Mouse (Mus musculus) retina, postnatal 7 days (tissue): ENCODE results near the gene Snph.
"Not testable (repeated sequence)": the region's sequence is repeated elsewhere in the genome, so short reads cannot be mapped to it uniquely, and the experiment has no call there.

Experiments used
- DNase-seq: peaks from one replicate; pipeline ENCODE4 v3.0.0-alpha.2; 2012; ENCODE audit warnings: low read depth, low spot score

Snph gene

DNA sequence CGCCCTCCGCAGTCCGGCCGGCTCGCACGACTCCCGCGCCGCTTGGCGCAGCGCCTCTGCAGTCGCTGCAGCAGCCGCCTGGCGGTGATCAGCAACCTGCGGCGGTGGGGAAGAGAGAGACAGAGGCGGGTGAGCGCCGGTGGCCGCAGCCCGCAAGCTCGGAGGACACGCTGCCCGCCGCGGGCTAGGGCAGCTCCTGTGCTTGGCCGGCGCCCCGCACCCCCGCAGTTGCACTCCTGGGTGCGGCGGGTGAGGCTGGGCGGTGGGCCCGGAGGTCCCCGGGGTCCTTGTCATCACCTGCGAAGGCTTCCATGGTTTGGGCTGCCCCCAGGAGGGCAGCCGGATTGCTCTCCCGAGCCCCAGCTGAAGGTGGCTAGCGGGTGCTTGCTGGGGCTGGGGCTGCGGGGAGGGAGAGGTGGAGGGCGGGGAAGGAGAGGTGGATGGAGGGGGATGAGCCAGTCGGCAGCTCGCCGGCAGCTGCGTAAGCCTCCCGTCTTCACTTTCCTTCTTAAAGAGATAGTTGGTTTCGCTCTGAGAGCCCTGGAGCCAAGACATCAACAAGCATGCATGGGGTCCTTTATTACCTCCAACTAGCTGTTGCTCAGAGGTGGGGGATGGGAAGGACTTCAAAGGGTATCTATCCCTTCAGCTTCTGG is at the start of gene Snph:
Snph (minus strand) TSS at position 435 of the 656 bp plus-strand sequence.
- peak; percentile 38 for DNase-seq

DNA sequence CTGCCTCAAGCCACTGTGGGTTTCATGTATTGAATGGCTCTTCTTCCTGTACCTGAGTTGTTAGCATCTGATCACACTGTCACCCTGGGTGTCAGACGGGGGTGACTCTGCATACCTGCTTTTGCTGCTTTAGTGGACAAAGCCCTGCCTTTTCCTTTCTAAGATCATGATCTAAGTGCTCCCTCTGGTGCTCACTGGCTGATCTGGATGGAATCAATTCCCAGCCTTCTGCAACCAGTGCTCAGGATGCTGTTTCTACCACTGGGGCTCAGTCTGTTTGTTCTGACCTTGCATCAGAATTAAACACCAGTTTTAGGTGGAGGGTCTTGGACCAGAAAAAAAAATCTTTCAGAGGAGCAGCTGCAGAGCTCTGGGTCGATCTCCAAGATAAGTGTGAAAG is 43.8 kb upstream of the Snph start:
- no peak for DNase-seq

GRCm38 (mm10) chr2:151670968-151671329 is 38.6 kb upstream of the Snph start:
- DNase-seq, result no peak

DNA sequence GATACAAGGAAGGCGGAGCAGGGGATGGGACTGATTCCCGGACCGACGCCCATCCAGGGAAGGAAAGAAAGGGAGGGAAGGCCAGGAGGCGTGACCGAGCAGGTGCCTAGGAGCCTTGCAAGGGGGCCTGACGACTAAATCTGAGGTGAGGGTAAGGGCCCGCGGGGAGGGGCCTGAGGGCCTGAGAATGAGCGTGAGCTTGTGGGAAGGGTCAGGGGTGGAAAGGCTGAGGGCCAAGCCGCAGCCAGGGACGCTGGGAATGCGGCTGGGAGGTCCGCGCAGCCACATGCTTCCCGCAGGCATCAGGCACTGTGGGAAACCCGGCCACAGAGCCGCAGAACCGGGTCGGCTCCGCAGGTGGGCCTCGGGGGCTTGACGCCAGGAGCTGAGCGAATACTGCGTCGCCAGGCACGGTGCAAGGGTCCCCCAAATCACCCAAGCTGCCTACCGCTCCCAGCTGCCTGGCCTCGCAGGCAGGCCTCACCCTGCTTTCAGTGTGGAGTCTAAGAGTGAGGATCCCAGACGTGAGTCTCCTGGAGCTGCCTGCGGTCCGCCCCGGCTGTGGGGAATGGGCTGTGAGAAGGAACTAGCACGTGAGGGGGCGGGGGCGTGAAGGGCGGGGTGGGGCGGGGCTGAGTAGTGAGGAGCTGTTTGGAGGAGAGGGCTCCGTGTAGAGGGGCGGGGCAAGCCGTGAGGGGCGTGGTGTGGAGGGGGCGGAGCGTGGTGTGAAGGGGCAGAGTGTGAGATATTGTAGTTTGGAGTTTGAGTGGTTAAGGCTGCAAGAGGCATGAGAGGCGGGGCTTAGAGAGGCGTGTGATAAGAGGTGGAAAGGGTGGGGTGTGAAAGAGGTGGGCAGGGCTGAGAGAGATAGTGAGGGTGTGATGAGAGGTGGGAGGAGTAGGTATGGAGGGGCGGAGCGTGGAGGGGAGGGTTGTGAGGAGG is 37.9 kb upstream of the Snph start:
- DNase-seq, result no peak

DNA sequence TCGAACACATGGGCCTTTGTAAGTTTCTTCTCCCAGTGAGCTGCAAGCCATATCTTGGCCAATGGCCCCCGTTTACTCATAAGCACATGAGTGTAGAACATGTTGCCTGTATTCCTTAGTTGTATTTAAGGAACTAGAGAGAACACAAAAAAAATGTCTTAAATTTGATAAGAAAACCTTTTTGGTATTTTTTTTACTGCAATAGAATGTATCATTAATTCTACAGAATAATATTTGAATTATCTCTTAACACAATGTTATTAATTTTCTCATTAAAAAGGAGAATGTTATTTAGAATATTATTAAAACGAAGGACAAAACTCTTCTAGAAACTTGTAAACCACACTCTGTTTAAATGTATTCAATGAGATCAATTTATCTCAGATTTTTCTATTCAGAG is 36.0 kb upstream of the Snph start, which contains the start of gene Rad21l:
Rad21l (minus strand) TSS at position 101 of the 400 bp plus-strand sequence.
- DNase-seq, result no peak

- DNase-seq, result no peak
Observed at GRCm38 (mm10) chr2:151652053-151652452, 19.7 kb upstream of the Snph start.

DNA sequence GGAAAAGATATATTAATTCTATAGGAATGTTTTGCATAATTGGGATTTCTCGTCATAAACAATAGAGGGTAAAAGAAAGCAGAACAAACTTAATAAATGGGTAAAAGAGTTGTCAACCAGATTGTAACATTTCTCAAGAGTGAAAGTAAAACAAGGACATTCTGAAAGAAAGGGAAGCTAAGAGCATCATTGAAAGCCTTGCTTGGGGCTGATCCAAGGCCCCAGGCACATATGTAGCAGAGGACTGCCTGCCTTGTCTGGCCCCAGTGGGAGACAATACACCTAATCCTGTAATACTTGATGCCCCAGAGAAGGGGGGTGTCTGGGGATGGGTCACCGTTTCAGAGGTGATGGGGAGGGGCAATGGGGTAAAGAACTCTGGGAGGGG is 3.6 kb upstream of the Snph start:
- no peak for DNase-seq

DNA sequence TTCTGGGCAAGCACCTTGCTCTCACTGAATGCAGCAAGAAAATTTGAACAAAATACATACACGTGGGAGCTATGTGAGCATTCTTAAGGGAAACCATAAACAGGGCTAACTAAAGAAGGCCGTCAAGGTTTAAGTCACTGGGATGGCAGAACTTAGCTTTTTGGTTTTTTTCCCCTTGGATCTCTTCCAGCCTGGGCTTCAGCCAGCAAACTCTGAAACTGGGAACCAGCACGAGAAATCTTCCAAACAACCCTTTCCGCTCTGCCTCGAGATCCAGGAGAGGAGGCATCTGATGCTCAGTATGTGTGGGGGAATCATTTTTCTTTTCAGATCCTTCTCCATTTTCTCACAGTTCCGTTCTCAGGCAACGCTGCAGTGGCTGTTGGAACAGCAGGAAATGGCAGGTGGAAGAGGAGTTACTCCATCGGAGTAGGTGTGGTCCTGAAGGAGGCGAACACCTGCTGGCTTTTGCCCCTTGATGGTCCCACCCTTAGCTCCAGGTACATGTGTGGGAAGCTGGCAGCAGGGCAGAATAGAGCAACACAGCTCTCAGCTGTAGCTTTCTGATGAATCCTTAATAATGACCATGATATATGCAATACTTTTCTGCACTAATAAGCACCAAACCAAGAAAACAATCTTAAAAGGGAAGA is 3.1 kb upstream of the Snph start:
- no peak for DNase-seq

- no peak for DNase-seq
Observed at GRCm38 (mm10) chr2:151634903-151635302, 2.5 kb upstream of the Snph start.

GRCm38 (mm10) chr2:151632982-151633381 is 589 bp upstream of the Snph start:
- DNase-seq, result no peak

DNA sequence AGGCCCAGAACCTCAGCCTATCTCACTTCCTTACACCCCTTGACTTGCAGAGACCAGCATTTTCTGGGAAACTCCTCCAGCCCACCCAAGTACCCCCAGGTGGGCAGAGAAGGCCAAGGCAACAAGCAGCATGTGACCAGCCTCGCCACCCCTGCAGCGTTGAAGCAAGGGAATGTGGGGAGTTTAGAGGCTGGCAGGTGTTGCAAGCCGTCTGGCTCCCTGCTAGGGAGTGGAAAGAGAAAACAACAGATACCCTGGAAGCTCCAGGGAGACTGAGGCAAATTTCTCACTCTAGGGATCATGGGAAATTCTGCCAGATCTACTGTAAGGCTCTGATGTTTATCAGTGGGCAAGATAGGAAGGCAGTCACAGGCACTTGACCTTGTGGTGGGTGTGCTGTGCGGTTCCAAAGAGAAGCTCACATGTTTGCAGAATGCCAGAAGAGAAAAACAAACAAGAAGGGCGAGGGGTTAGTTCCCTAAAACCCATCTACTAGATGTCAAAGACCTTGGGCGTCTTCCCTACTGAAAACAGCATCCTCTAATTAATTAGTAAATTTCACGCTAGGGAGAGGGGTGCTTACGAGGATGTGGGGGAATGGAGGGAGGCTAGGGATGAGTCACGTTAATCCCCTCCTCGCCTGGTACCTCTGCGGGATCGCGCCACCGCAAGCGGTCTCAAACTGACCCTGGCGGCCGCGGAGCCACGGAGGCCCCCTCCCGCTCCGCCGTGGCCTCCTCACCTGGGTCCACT is 811 bp downstream of the Snph start:
- DNase-seq, result no peak

- no peak for DNase-seq
Observed at GRCm38 (mm10) chr2:151629310-151629709, 3.1 kb downstream of the Snph start.

DNA sequence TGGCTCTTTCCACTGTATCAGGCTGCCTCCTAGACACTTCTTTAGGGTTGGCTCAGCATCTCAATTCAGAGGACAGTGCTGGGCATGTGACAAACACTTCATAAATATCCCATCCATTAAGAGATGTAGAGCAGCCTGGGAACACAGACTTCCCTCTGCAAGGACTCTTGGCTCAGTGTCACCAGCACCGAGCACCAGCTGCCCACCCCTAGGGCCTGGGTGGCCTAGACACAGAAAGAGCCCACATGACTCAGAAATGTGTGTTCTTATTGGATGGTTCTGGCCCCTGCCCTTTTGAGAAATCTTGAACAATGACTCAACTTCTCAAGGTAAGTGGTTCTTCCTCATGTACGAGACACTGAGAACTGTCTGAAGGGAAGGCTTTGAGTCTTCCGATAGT is 4.4 kb downstream of the Snph start:
- no peak for DNase-seq

GRCm38 (mm10) chr2:151626296-151626695 is 6.1 kb downstream of the Snph start:
- DNase-seq, result no peak

DNA sequence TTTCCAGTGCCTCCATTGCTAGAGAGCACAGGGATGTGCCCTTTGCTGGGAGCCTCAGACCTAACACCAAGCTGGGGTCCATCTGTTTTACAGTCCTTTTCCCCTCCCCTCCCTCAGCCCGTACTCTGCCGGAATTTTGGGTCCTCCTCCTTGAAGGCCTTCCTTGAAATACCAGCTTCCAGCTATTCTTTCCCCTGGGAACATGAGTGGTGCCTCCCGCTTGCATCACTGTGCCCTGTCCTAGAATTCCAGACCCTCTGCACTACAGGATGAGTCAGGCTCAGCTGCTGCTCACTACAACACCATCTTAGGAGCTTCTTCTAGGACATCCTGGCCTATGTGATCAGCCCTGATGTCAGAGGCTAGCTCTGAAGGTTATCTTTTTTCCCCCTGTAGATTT is 8.6 kb downstream of the Snph start:
- no peak for DNase-seq

DNA sequence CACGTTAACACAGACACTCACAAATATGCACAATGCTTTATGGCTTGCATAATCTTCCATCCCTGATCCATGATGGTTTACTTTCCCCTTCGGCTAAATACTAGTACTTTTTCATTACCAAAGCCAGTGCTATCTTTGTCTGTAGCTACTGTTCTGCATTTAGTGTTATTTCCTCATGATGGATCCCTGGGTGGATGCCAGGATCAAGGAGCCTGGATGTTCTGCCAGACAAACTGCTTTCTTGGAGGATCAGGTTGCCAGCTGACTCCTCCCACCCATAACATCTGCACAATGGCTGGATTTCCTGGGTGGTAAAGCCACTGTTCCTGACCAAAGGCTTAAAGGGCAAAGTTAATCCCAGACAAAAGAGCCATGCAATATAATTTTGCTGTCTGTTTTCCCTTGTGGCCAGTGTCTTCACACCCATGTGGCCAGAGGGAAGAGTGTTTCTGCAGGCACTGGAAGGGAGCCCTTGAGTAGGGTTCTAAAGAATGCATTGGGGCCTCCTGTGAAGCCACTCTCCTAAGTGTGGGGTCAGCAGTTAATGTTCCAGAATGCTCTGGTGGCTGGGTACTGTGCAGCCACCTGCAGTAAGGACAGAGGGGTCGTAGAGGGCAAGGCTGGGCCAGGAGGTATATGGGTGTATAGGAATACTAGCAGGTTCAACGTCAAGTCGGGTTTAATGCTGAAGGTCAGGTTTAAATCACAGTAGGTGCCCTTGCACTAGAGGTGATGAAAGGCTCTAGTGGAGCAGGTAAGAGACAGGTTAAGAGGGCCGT is 15.7 kb downstream of the Snph start:
- DNase-seq, result no peak

GRCm38 (mm10) chr2:151615779-151616178 is 16.6 kb downstream of the Snph start:
- not testable (repeated sequence) for DNase-seq

- DNase-seq, result no peak
Observed at GRCm38 (mm10) chr2:151609974-151610373, 22.4 kb downstream of the Snph start.

- no peak for DNase-seq
Observed at GRCm38 (mm10) chr2:151608435-151608834, 24.0 kb downstream of the Snph start.

DNA sequence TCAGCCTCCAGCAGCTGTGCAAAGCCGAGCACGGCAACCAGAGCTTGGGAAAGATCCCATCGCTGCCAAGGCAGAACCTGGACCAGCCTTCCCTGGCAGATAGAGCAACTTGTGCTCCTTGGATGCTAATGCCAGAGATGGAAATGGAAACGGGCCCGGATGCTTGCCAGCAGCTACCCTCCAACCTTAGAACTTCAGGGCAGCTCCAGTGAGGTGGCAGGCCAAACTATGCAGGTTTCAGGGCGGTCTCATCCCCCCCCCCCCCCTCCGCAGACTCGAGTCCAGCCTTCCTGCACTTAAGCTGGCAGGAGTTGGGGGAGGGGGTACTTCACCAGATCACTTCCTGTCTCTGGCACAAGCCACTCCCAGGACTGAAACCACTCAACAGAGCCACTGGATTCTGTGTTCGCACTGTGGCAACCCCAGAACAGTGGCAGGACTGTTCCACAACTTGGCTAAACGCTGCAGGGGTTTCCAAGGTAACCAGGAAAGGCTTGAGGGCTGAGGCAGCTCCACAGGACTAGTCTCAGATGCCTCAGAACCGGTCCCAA is 26.9 kb downstream of the Snph start:
- DNase-seq, result no peak

- no peak for DNase-seq
Observed at GRCm38 (mm10) chr2:151603630-151604029, 28.8 kb downstream of the Snph start.
